Mouse (Mus musculus) hindbrain, embryonic 12.5 days (tissue): ENCODE data around the gene Cdkal1. TPM values are rescaled to one million over a fixed set of nuclear protein-coding genes. Genes with fewer than 3 reads are reported as not detected.

Experiments
- ATAC-seq: fragments of 200-750 bp; cut with Nextera tagmentation; 2 replicates; pipeline ENCODE4 v1.8.0; 2017; ENCODE audit warnings: moderate TSS enrichment; ENCODE audit not compliant: low FRiP score
- H3K27ac ChIP-seq: fragments of 300-500 bp; sonication (generic); 2 replicates; pipeline ENCODE4 v1.5.1; 2016; ENCODE audit warnings: mild to moderate bottlenecking
- H3K27me3 ChIP-seq: fragments of 300-500 bp; sonication (generic); 2 replicates; pipeline ENCODE4 v1.6.1; 2016; ENCODE audit warnings: mild to moderate bottlenecking
- H3K36me3 ChIP-seq: fragments of 300-500 bp; sonication (generic); 2 replicates; pipeline ENCODE4 v1.6.1; 2016; ENCODE audit warnings: mild to moderate bottlenecking
- H3K4me1 ChIP-seq: fragments of 300-500 bp; sonication (generic); 2 replicates; pipeline ENCODE4 v1.6.1; 2016
- H3K4me2 ChIP-seq: fragments of 300-500 bp; sonication (generic); replicated peaks from 2 replicates; pipeline ENCODE4 v1.6.1; 2016; ENCODE audit warnings: mild to moderate bottlenecking
- H3K4me3 ChIP-seq: fragments of 300-500 bp; sonication (generic); 2 replicates; pipeline ENCODE4 v1.5.1; 2016; ENCODE audit warnings: mild to moderate bottlenecking
- H3K9ac ChIP-seq: fragments of 300-500 bp; sonication (generic); 2 replicates; pipeline ENCODE4 v1.6.1; 2016; ENCODE audit warnings: mild to moderate bottlenecking, moderate library complexity
- H3K9me3 ChIP-seq: fragments of 300-500 bp; sonication (generic); replicated peaks from 2 replicates; pipeline ENCODE4 v1.6.1; 2016; ENCODE audit warnings: mild to moderate bottlenecking
- WGBS: fragments of 180-500 bp; shearing (Covaris S2); methylation state at CpG from one replicate; pipeline ENCODE4 v1.1.7; 2016; 5-methylcytosine and 5-hydroxymethylcytosine counted together
- polyA plus RNA-seq: library from polyadenylated mRNA; unstranded; fragments of >200 nt; fragmentation: Nextera tagmentation; extraction: Ambion mirVana; gene quantifications from 2 replicates; pipeline ENCODE4 v1.2.1, GENCODE M21; 2016

The Cdkal1 gene
- polyA plus RNA-seq, 1 experiment from 2014 or later: 31.4 TPM

DNA sequence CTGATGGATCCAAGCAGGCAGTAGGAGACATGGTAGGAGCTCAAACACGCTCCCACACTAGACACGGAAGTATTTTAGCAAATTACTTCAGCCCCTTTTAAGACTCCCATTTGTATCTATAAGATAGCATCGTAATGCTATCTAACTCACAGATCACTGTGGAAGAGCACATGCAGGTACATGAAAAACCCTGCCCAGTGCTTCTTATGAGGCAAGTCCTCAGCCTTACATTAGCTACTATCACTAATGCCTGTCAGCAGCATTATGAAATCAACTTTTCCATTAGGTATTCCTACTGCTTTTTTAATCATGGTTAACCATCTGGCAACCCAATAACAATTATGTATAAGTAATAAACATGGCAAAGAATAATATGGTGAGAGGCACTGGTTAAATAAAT lies 47.5 kb downstream of the Cdkal1 start:
- WGBS: 95% methylated on average over 3 of the region's 3 CpGs
- Histone ChIP-seq H3K9ac (no peak overlapping the region), H3K27ac (no peak overlapping the region), H3K36me3 (no peaks in the 10 kb centered on the region), H3K4me2 (no peak overlapping the region), H3K4me3 (no peak overlapping the region), H3K27me3 (no peaks in the 10 kb centered on the region), H3K4me1 (no peaks in the 10 kb centered on the region), H3K9me3 (no peaks in the 10 kb centered on the region)
- ATAC-seq: no peak

DNA sequence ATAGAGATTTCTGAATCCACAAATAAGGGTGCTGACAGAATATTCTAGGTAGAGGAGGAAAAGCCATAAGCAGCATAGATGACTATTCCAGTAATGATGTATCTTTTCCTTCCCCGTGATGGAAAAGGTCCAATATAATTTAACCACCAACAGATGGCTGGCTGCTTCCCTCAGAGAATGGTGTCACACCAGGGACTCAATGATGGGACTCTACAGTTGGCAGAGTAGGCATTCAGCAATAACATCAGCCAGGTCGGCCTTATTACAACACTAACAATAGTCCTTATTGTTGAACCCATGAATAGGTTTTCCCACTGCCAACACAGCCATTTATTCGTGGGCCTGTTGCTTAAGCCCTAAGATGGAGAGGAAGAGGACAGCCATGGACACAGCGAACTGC lies 48.6 kb downstream of the Cdkal1 start:
- ATAC-seq: no peak
- H3K27me3 ChIP-seq: no peaks in the 10 kb centered on the region
- no peak overlapping the region for H3K4me3 ChIP-seq
- no peaks in the 10 kb centered on the region for H3K4me1 ChIP-seq
- no peak overlapping the region for H3K4me2 ChIP-seq
- H3K36me3 ChIP-seq: no peaks in the 10 kb centered on the region
- 63% methylated on average over 4 of the region's 4 CpGs for WGBS
- H3K27ac ChIP-seq: no peak overlapping the region
- no peak overlapping the region for H3K9ac ChIP-seq
- H3K9me3 ChIP-seq: no peaks in the 10 kb centered on the region

DNA sequence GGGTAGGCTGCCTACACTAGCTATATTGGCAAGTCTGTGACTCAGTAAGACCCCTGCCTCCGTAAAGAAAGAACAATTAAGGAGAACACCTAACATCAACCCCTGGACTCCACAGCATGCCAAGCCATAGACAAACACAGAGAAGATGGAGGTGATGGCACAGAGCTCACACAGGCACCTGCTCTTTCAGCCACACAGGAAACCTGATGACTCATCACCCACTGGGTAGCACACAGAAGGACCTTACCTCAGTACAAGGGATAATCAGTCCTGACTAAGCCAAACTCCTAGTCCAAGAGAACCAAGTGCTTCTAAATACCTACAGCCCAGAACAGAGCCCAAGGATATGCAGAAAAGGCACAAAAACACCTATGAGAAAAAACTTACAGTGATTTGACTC lies 50.2 kb downstream of the Cdkal1 start:
- H3K4me3 ChIP-seq: no peak overlapping the region
- no peak overlapping the region for H3K9ac ChIP-seq
- no peaks in the 10 kb centered on the region for H3K9me3 ChIP-seq
- no peaks in the 10 kb centered on the region for H3K27me3 ChIP-seq
- WGBS: 95% methylated on average over 1 of the region's 1 CpGs
- no peak for ATAC-seq
- H3K4me1 ChIP-seq: no peaks in the 10 kb centered on the region
- H3K4me2 ChIP-seq: no peak overlapping the region
- no peaks in the 10 kb centered on the region for H3K36me3 ChIP-seq
- no peak overlapping the region for H3K27ac ChIP-seq

DNA sequence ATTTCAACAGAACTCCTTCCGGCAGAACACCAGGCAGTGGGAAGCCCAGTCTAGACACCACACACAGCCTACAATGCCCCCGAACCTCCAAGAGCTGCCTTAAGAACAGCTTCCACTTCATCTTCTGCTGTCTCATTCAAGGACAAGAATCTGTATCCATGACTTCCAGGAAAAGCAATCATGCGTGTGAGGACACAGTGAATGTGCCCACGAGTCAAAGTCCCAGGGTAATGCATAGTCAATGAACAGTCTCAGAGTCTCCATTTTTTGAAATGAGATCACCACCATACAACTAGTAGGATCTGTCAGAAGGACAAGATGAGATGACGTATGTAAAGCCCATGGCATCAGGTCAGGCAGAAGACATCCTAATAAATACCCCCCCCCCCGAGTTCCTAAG lies 51.4 kb downstream of the Cdkal1 start:
- Histone ChIP-seq H3K4me1 (no peaks in the 10 kb centered on the region), H3K4me3 (no peak overlapping the region), H3K4me2 (no peak overlapping the region), H3K9ac (no peak overlapping the region), H3K36me3 (no peaks in the 10 kb centered on the region), H3K9me3 (no peaks in the 10 kb centered on the region), H3K27me3 (no peaks in the 10 kb centered on the region), H3K27ac (no peak overlapping the region)
- no peak for ATAC-seq
- WGBS: 59% methylated on average over 6 of the region's 6 CpGs

DNA sequence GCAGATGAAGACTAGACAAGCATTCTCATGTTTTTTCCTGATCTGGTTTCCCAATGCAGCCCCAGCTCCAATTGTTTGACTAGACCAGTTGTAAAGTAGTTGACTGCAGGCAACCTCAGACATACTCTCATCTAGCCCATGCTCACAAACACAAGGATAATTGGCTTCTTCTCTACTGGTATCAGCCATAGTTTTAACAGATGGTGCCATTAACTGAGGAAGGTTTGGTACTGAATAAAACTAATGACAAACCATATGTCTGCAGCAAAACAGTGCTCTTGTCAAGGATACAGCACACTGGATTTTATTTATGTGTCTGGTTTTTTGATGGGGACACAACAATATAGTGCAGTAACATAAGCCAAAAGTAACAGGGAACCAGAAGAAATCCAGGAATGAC lies 52.8 kb downstream of the Cdkal1 start:
- Histone ChIP-seq H3K36me3 (no peaks in the 10 kb centered on the region), H3K9me3 (no peaks in the 10 kb centered on the region), H3K4me1 (no peaks in the 10 kb centered on the region), H3K4me2 (no peak overlapping the region), H3K9ac (no peak overlapping the region), H3K27ac (no peak overlapping the region), H3K4me3 (no peak overlapping the region), H3K27me3 (no peaks in the 10 kb centered on the region)
- ATAC-seq: no peak

DNA sequence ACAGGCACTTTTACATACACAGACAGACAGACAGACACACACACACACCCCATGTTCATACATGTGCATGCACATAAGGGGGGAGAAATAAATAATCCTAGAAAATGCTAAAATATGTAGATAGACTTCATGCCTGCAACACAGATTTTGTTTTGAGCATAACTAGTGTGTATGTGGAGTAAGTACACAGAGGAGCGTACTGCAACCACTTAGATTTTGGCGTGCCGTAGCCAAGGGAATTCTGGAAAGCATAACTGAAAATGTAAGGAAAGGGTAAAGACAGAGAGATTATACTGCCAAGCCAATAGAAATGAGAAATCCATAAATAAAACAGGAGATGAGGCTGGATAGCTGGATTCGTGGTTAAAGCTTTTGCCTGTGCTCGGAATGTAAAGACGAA lies 55.4 kb downstream of the Cdkal1 start:
- Histone ChIP-seq H3K4me3 (no peak overlapping the region), H3K9ac (no peak overlapping the region), H3K9me3 (no peaks in the 10 kb centered on the region), H3K27me3 (no peaks in the 10 kb centered on the region), H3K27ac (no peak overlapping the region), H3K36me3 (no peaks in the 10 kb centered on the region), H3K4me2 (no peak overlapping the region), H3K4me1 (peaks cover 3% of the 10 kb centered on the region; the same call in 1 of the 2 replicates)
- no peak for ATAC-seq
- 91% methylated on average over 6 of the region's 6 CpGs for WGBS

DNA sequence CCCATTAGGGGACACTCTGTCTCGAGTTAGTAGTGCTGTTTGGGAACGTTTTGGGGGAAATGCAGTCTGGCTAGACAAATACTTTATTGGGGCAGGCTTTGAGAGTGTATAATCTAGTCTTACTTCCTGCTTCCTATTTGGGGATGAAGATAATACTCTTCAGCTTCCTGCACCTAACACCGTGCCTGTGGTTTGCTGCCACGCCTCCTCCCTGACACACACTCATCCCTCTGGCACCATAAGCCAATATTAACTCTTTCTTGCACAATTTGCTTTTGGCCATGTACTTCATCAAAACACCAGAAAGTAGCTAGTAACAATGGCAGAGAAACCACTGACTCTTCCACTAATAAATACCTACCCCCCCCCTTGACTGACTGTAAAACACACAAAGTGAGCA lies 63.4 kb downstream of the Cdkal1 start:
- H3K9me3 ChIP-seq: no peaks in the 10 kb centered on the region
- no peak overlapping the region for H3K27ac ChIP-seq
- H3K9ac ChIP-seq: no peak overlapping the region
- no peak for ATAC-seq
- peaks cover 3% of the 10 kb centered on the region; the same call in 1 of the 2 replicates for H3K4me1 ChIP-seq
- WGBS: 70% methylated on average over 4 of the region's 4 CpGs
- H3K4me2 ChIP-seq: no peak overlapping the region
- H3K27me3 ChIP-seq: no peaks in the 10 kb centered on the region
- no peak overlapping the region for H3K4me3 ChIP-seq
- no peaks in the 10 kb centered on the region for H3K36me3 ChIP-seq

DNA sequence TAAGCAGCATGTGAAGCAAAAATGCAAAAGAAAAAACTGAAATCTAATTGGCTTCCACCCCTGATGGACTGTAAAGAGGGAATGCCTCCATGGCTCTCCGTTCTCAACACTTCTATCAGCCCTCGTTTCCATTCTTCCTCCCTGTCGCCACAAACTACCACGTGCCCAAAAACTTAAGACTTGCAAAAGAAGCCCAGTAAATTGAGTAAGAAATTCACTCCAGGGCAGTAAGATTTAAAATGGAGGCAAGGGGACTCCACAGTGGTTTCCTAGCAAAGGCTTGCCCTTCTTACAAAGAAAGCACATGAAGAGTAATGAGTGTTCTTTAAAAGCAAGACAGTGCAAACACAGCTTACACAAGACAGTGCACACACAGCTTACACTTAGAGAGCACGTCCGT lies 64.0 kb downstream of the Cdkal1 start:
- no peak overlapping the region for H3K4me3 ChIP-seq
- no peaks in the 10 kb centered on the region for H3K27me3 ChIP-seq
- ATAC-seq: no peak
- H3K4me1 ChIP-seq: peaks cover 3% of the 10 kb centered on the region; the same call in 1 of the 2 replicates
- no peaks in the 10 kb centered on the region for H3K9me3 ChIP-seq
- no peak overlapping the region for H3K9ac ChIP-seq
- WGBS: 80% methylated on average over 6 of the region's 6 CpGs
- H3K36me3 ChIP-seq: no peaks in the 10 kb centered on the region
- H3K4me2 ChIP-seq: no peak overlapping the region
- H3K27ac ChIP-seq: no peak overlapping the region

DNA sequence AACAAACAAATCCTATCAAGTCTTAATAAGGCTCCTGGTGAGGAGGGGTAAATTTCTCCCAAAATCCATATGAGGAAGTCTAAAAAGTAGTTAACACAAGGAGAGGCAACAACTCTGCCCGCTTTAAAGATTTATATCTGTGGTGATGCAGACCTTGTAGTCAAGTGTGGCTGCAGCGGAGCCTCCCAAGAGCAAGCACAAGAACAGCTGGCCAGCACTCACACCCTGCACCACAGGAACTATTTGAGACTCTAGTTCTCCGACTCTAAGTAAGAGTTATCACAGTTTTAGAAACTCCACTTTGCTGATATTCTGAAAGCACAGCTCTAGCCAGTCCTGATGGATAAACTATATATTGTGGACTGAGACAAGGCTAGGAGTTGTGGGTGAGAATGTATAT lies 68.5 kb downstream of the Cdkal1 start:
- no peaks in the 10 kb centered on the region for H3K27me3 ChIP-seq
- no peaks in the 10 kb centered on the region for H3K4me1 ChIP-seq
- no peak for ATAC-seq
- H3K4me3 ChIP-seq: no peak overlapping the region
- no peak overlapping the region for H3K9ac ChIP-seq
- 93% methylated on average over 3 of the region's 3 CpGs for WGBS
- no peak overlapping the region for H3K27ac ChIP-seq
- no peaks in the 10 kb centered on the region for H3K9me3 ChIP-seq
- H3K4me2 ChIP-seq: no peak overlapping the region
- no peaks in the 10 kb centered on the region for H3K36me3 ChIP-seq

DNA sequence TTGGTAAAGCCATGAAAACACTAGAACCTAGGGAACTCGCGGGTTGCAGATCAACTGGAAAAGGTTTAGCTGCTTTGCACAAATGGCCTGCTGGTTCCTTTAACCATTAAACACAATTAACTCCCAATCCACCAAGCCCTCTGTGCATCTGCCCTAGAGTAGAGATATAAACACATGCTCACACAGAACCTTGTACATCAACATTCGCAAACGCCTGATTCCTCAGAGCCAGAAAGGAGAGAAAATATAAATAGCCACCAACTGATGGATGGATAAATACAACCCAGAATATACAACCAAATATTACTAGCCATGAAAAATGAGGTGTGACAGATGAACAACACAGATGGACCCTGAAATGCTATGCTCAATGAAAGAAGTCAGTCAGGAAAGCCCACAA lies 70.6 kb downstream of the Cdkal1 start:
- Histone ChIP-seq H3K27me3 (no peaks in the 10 kb centered on the region), H3K4me1 (no peaks in the 10 kb centered on the region), H3K9ac (no peak overlapping the region), H3K27ac (no peak overlapping the region), H3K4me3 (no peak overlapping the region), H3K36me3 (no peaks in the 10 kb centered on the region), H3K9me3 (no peaks in the 10 kb centered on the region), H3K4me2 (no peak overlapping the region)
- ATAC-seq: no peak
- 75% methylated on average over 4 of the region's 4 CpGs for WGBS

DNA sequence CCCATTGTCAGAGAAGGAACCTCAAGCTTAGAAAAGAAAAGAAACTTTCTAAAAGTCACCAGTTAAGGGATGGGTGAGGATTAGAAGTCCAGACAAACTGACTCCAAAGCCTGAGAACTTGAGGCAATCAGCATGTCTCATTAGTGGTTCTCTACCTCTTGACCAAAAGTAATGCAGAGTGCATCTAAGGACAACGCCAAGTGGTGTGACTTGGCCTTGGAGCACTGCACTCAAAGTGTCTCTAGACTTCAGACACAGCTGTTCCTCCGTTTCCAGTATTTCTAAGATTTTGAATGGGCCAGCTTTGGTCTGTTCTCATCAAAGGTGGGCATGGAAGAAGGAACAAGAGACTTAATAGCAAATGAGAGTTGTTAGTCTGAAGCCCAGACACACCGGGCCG lies 74.1 kb downstream of the Cdkal1 start:
- Histone ChIP-seq H3K9ac (no peak overlapping the region), H3K27ac (no peak overlapping the region), H3K36me3 (no peaks in the 10 kb centered on the region), H3K4me2 (no peak overlapping the region), H3K9me3 (no peaks in the 10 kb centered on the region), H3K27me3 (no peaks in the 10 kb centered on the region), H3K4me3 (no peak overlapping the region), H3K4me1 (peaks cover under 1% of the 10 kb centered on the region; the same call in 1 of the 2 replicates)
- no peak for ATAC-seq
- WGBS: 90% methylated on average over 4 of the region's 4 CpGs

DNA sequence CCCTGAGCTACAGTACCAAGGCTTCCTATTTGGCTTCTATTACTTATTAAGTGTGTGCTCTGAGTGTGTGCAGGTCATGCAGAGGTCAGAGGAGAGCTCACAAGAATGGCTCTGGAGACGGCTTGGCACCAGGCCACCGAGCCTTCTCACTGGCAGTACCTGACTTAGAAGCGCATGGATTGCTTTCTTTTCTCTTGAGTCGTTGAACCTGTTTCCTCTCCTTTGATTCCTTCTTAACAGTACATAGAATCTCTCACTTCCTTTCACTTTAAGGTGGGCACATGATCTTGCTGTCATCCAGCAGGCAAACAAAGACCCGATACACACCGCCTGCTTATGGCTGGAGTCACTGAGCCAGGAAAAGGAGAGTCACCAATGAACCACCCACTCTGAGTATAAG lies 74.8 kb downstream of the Cdkal1 start:
- no peak for ATAC-seq
- 63% methylated on average over 6 of the region's 6 CpGs for WGBS
- Histone ChIP-seq H3K4me2 (no peak overlapping the region), H3K36me3 (no peaks in the 10 kb centered on the region), H3K4me1 (peaks cover 6% of the 10 kb centered on the region; the same call in 1 of the 2 replicates), H3K27ac (no peak overlapping the region), H3K4me3 (no peak overlapping the region), H3K27me3 (no peaks in the 10 kb centered on the region), H3K9ac (no peak overlapping the region), H3K9me3 (no peaks in the 10 kb centered on the region)

DNA sequence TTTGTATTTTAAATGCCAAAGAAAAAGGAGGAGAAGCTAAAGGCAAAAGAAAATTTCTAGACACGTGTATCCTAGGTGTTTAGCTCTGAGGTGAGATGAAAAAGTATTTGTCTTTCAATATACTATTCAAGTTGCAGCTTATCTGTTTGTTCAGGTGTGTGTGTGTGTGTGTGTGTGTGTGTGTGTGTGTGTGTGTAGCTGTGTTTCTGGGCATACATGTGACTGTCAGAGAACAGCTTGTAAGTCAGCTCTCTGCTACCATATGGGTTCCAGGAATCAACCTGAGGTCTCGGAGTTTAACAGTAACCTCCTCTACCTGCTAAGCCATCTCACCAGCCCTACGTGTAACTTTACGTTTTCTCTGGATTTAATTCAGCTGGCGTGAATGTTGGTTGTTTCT lies 76.0 kb downstream of the Cdkal1 start:
- no peak for ATAC-seq
- Histone ChIP-seq H3K4me1 (peaks cover 11% of the 10 kb centered on the region; the same call in 1 of the 2 replicates), H3K9me3 (no peaks in the 10 kb centered on the region), H3K27ac (no peak overlapping the region), H3K4me3 (no peak overlapping the region), H3K9ac (no peak overlapping the region), H3K27me3 (no peaks in the 10 kb centered on the region), H3K36me3 (no peaks in the 10 kb centered on the region), H3K4me2 (no peak overlapping the region)
- WGBS: 92% methylated on average over 5 of the region's 5 CpGs

DNA sequence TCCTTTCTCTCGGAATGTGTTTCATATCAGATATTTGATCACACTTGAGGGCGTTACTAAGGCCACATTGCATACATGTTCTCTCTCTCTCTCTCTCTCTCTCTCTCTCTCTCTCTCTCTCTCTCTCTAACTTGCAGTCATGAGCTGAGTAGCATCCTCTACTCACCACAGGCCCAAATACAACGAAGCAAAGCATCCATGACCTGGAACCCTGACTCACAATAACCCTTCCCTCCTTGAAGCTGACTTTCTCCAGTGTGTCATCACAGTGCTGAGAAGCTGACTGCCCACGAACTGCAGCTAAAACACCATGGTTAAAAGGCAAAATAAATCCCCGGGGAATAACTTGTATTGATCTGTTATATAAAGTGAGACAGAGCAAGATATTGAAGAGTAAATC lies 76.4 kb downstream of the Cdkal1 start:
- Histone ChIP-seq H3K4me1 (peaks cover 14% of the 10 kb centered on the region; the same call in 1 of the 2 replicates), H3K9me3 (no peaks in the 10 kb centered on the region), H3K36me3 (no peaks in the 10 kb centered on the region), H3K9ac (no peak overlapping the region), H3K27ac (no peak overlapping the region), H3K27me3 (no peaks in the 10 kb centered on the region), H3K4me2 (no peak overlapping the region), H3K4me3 (no peak overlapping the region)
- no peak for ATAC-seq
- 78% methylated on average over 5 of the region's 5 CpGs for WGBS
